Mouse (Mus musculus) hindbrain, embryonic 14.5 days (tissue): ENCODE measurements around the gene Spc25. TPM values are rescaled to one million over a fixed set of nuclear protein-coding genes. Genes with fewer than 3 reads are reported as not detected.

Experiments
- ATAC-seq: fragments of 200-750 bp; cut with Nextera tagmentation; 2 replicates; pipeline ENCODE4 v1.8.0; 2017; ENCODE audit warnings: moderate number of reproducible peaks, mild to moderate bottlenecking, moderate TSS enrichment, moderate library complexity; ENCODE audit not compliant: low FRiP score
- DNase-seq: peaks from one replicate; pipeline ENCODE4 v3.0.0-alpha.2; 2015; ENCODE audit warnings: low spot score
- H3K27ac ChIP-seq: fragments of 300-500 bp; sonication (generic); 2 replicates; pipeline ENCODE4 v1.5.1; 2014; ENCODE audit warnings: mild to moderate bottlenecking, moderate library complexity
- H3K27me3 ChIP-seq: fragments of 300-500 bp; sonication (generic); 2 replicates; pipeline ENCODE4 v1.6.1; 2014; ENCODE audit warnings: mild to moderate bottlenecking, low read length, mixed read lengths; ENCODE audit not compliant: control insufficient read depth, insufficient read depth
- H3K36me3 ChIP-seq: fragments of 300-500 bp; sonication (generic); replicated peaks from 2 replicates; pipeline ENCODE4 v1.6.1; 2014; ENCODE audit not compliant: control insufficient read depth, insufficient read depth
- H3K4me1 ChIP-seq: fragments of 300-500 bp; sonication (generic); replicated peaks from 2 replicates; pipeline ENCODE4 v1.6.1; 2014; ENCODE audit warnings: antibody characterized with exemption, low read length, mixed read lengths; ENCODE audit not compliant: control insufficient read depth, insufficient read depth
- H3K4me2 ChIP-seq: fragments of 300-500 bp; sonication (generic); replicated peaks from 2 replicates; pipeline ENCODE4 v1.6.1; 2014; ENCODE audit warnings: mild to moderate bottlenecking, moderate library complexity
- H3K4me3 ChIP-seq: fragments of 300-500 bp; sonication (generic); replicated peaks from 2 replicates; pipeline ENCODE4 v1.5.1; 2014; ENCODE audit warnings: mild to moderate bottlenecking, low read length
- H3K9ac ChIP-seq: fragments of 300-500 bp; sonication (generic); 2 replicates; pipeline ENCODE4 v1.6.1; 2014
- H3K9me3 ChIP-seq: fragments of 300-500 bp; sonication (generic); 2 replicates; pipeline ENCODE4 v1.6.1; 2016; ENCODE audit warnings: low read length; ENCODE audit not compliant: control insufficient read depth
- WGBS: fragments of 180-500 bp; shearing (Covaris S2); extraction: QIAGEN DNeasy Blood & Tissue Kit; methylation state at CpG from one replicate; pipeline ENCODE4 v1.1.7; 2014; 5-methylcytosine and 5-hydroxymethylcytosine counted together
- polyA plus RNA-seq: library from polyadenylated mRNA; unstranded; fragments of >200 nt; fragmentation: Nextera tagmentation; extraction: Ambion mirVana; gene quantifications from 2 replicates; pipeline ENCODE4 v1.2.1, GENCODE M21; 2014

The Spc25 gene
- polyA plus RNA-seq, 1 experiment from 2014 or later = 27.1 TPM

DNA sequence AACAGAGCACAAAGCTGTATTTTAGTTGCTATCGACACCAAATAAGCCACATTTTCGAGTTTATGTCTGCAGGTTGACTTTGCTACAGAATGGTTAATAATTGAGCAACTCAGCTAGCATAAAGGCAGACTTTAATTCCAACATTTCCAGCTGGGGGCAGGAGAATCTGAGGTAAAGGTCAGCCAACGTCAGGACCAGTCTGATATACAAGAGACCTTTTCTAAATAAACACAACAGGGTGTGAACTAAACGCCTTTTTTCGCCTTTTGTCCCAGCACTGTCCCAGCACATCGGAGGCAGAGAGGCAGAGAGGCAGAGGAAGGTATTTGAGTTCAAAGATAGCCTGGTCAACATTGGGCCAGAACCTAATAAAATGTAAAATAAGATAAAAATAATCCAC, 809 bp downstream of the Spc25 start:
- DNase-seq (no peak), ATAC-seq (no peak)
- Histone ChIP-seq H3K9ac (peak overlapping the region; percentile 50; the same call in 1 of the 2 replicates), H3K27me3 (no peaks in the 10 kb centered on the region), H3K4me1 (no peaks in the 10 kb centered on the region; the same call in 1 of the 2 replicates), H3K9me3 (no peaks in the 10 kb centered on the region), H3K36me3 (no peaks in the 10 kb centered on the region), H3K4me3 (peak overlapping the region; percentile 68), H3K4me2 (peak overlapping the region; percentile 83), H3K27ac (no peak overlapping the region)
- WGBS = 18% methylated on average over 6 of the region's 6 CpGs

DNA sequence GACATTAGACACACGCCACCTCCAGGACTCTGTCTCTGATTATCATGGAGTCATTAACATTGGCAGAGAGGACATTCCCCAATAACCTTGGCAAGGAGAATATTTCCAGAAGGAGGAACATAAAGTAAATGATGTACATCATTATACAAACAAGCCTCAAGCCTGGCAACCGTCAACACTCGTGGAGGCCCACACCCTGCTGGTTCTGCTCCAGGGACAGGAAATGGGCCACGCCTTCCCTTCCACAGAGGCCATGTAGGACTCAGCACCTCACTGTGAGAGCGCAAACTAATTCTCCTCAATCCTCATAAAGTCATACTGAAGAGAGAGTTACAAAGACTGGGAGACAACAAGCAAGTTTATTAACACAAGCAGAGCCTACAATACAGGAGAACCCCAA, 12.4 kb downstream of the Spc25 start:
- no peak for ATAC-seq
- DNase-seq = no peak
- no peaks in the 10 kb centered on the region for H3K9me3 ChIP-seq
- no peak overlapping the region for H3K9ac ChIP-seq
- no peaks in the 10 kb centered on the region for H3K36me3 ChIP-seq
- no peak overlapping the region for H3K27ac ChIP-seq
- H3K4me3 ChIP-seq = no peak overlapping the region
- H3K4me1 ChIP-seq = no peaks in the 10 kb centered on the region
- H3K4me2 ChIP-seq = no peak overlapping the region
- no peaks in the 10 kb centered on the region for H3K27me3 ChIP-seq
- 92% methylated on average over 5 of the region's 5 CpGs for WGBS

DNA sequence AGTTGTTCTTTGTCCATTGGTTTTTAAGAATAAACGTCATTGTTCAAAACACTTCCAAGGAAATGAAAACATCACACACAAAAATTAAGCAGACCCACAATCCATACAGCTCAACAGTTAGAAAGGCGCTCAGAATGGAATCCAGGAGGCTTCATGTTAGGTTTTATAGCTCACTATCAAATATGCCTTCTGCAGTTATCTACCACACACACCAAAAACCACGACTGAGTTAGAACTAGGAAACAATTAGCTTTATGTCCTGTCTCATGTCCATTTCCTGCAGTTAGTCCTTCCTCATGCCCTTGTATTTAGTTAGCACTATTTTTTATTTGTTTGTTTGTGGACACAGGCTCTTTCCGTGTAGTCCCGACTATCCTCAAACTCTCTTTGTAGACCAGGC, 14.9 kb downstream of the Spc25 start:
- H3K4me1 ChIP-seq = no peaks in the 10 kb centered on the region
- H3K27ac ChIP-seq = no peak overlapping the region
- DNase-seq (no peak), ATAC-seq (no peak)
- H3K27me3 ChIP-seq = no peaks in the 10 kb centered on the region
- no peak overlapping the region for H3K9ac ChIP-seq
- no peak overlapping the region for H3K4me3 ChIP-seq
- no peaks in the 10 kb centered on the region for H3K36me3 ChIP-seq
- WGBS = 94% methylated on average over 5 of the region's 5 CpGs
- no peaks in the 10 kb centered on the region for H3K9me3 ChIP-seq
- H3K4me2 ChIP-seq = no peak overlapping the region

DNA sequence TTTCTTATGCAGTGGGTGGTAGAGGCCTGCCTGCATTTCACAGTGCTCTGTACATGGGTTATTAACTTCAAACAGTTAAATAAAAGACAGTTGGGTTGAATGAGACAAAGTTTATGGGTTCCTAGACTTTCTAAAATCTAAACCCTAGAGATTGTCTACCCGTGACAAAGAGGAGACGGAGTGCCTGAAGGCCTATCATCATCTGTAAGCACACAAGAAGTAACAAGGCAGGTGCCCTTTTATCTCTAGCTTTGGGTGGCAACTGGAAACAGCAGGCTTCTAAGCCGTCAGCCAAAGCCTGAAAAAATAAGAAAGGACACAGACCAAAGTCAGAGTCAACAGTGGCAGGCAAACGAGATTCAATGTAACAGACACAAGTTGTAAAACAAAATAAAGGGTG, 16.8 kb downstream of the Spc25 start:
- H3K9me3 ChIP-seq = no peaks in the 10 kb centered on the region
- no peaks in the 10 kb centered on the region for H3K27me3 ChIP-seq
- no peak overlapping the region for H3K9ac ChIP-seq
- DNase-seq = no peak
- H3K4me2 ChIP-seq = no peak overlapping the region
- no peak overlapping the region for H3K4me3 ChIP-seq
- 75% methylated on average over 4 of the region's 4 CpGs for WGBS
- H3K27ac ChIP-seq = no peak overlapping the region
- no peak for ATAC-seq
- no peaks in the 10 kb centered on the region for H3K4me1 ChIP-seq
- H3K36me3 ChIP-seq = no peaks in the 10 kb centered on the region

DNA sequence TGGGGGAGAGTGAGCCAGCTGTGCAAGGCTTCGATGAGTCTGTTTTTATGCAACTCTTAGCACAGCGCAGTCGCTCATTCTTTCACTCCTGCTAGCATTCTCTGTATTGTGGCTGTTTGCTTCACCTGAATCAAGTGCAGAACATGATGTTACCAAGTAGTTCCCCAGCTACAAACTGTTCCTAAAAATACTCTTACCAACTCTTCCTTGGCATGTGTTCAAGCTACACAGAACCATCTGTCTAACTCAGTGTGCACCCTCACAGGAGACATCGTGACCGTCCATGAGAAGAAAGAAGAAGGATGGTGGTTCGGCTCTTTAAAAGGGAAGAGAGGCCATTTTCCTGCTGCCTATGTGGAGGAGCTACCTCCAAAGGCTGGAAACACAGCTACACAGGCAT, 17.3 kb downstream of the Spc25 start:
- WGBS = 85% methylated on average over 6 of the region's 6 CpGs
- Histone ChIP-seq H3K36me3 (no peaks in the 10 kb centered on the region), H3K9ac (no peak overlapping the region), H3K9me3 (no peaks in the 10 kb centered on the region), H3K4me1 (no peaks in the 10 kb centered on the region), H3K4me2 (no peak overlapping the region), H3K27me3 (no peaks in the 10 kb centered on the region), H3K4me3 (no peak overlapping the region), H3K27ac (no peak overlapping the region)
- DNase-seq (no peak), ATAC-seq (no peak)

DNA sequence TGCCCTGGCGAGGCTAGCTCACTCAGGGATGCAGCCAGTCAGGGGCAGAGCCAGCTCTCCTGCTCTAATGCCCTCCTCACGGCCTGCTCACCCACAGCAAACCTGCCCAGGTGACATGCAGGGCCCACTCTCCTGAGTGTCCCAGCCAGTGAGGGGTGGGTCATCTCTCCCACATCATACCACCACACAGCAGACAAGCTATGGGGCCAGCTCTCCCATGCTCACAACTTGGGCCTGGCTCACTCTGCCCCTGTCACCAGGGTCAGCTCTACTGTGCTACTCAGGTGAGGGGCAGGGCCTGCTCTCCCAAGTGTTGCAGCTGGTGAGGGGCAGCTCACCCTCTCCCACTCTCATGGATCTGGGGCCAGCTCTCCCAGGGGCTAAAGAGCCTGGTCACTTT, 18.0 kb downstream of the Spc25 start:
- no peaks in the 10 kb centered on the region for H3K36me3 ChIP-seq
- no peaks in the 10 kb centered on the region for H3K27me3 ChIP-seq
- no peaks in the 10 kb centered on the region for H3K4me1 ChIP-seq
- H3K4me3 ChIP-seq = no peak overlapping the region
- ATAC-seq (no peak), DNase-seq (no peak)
- no peak overlapping the region for H3K4me2 ChIP-seq
- 88% methylated on average over 2 of the region's 2 CpGs for WGBS
- no peaks in the 10 kb centered on the region for H3K9me3 ChIP-seq
- H3K27ac ChIP-seq = no peak overlapping the region
- H3K9ac ChIP-seq = no peak overlapping the region

- H3K27me3 ChIP-seq = no peaks in the 10 kb centered on the region
- no peak for DNase-seq
- H3K27ac ChIP-seq = no peak overlapping the region
- H3K4me2 ChIP-seq = no peak overlapping the region
- WGBS = 88% methylated on average over 4 of the region's 4 CpGs
- no peak overlapping the region for H3K4me3 ChIP-seq
- H3K9me3 ChIP-seq = no peaks in the 10 kb centered on the region
- H3K4me1 ChIP-seq = no peaks in the 10 kb centered on the region
- no peak overlapping the region for H3K9ac ChIP-seq
- no peaks in the 10 kb centered on the region for H3K36me3 ChIP-seq
- no peak for ATAC-seq
Measured at GRCm38 (mm10) chr2:69179721-69180120, 26.3 kb downstream of the Spc25 start.

DNA sequence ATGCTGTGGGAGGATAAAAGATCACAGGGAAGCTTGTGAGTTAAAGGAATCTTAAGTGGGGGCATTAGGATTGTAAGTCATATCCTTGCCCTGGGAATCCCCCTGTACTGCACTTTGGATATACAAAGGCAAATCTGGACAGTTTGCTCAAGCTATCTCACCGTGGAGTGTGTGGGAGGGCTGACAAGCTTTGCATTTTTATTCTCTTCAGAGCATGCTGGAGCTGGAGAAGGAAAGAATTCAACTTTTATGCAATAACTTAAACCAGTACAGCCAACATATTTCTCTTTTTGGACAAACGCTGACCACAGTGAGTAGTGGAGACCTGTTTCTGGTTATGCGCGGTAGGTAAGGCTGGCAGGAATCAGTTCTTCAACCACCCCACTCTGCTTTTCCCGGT, 30.7 kb downstream of the Spc25 start:
- Histone ChIP-seq H3K27ac (no peak overlapping the region), H3K27me3 (no peaks in the 10 kb centered on the region), H3K36me3 (no peaks in the 10 kb centered on the region), H3K9ac (no peak overlapping the region), H3K4me3 (no peak overlapping the region), H3K4me2 (no peak overlapping the region), H3K9me3 (no peaks in the 10 kb centered on the region), H3K4me1 (no peaks in the 10 kb centered on the region)
- DNase-seq = no peak
- 77% methylated on average over 5 of the region's 5 CpGs for WGBS
- no peak for ATAC-seq

DNA sequence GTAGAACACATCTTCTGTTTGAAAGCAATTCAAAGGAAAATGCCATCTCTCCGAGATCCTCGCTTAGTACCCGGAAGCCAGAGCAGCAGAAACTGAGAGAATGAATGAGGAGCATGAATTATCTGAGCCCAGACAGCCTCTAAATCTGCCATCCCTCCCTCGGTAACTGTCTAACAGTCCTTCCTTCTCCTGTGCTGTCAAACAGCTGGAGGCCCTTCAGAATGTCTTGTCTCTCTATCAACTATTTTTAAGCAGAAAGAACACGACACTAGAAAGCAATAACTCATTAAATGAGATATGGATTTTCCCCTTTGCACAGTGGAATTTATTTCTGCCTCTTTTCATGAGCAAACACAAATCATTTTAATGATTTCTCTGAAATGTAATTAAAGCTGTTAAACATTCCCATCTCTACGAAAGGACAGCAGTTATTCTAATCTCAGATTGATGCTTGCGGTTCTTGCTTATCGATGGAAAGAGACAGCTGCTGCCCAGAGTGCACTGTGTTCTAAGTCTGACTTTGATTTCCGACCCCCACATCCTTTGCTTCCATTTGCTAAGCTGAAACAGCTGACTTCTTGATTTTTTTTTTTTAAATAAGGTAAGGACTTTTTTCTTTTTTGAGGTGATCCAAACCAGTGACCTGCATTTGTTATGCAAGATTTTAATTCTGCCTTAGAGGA, 35.5 kb downstream of the Spc25 start:
- DNase-seq (no peak), ATAC-seq (no peak)
- 62% methylated on average over 9 of the region's 9 CpGs for WGBS
- Histone ChIP-seq H3K4me2 (no peak overlapping the region), H3K36me3 (no peaks in the 10 kb centered on the region), H3K4me1 (no peaks in the 10 kb centered on the region), H3K9me3 (no peaks in the 10 kb centered on the region), H3K27me3 (no peaks in the 10 kb centered on the region), H3K27ac (no peak overlapping the region), H3K4me3 (no peak overlapping the region), H3K9ac (no peak overlapping the region)

DNA sequence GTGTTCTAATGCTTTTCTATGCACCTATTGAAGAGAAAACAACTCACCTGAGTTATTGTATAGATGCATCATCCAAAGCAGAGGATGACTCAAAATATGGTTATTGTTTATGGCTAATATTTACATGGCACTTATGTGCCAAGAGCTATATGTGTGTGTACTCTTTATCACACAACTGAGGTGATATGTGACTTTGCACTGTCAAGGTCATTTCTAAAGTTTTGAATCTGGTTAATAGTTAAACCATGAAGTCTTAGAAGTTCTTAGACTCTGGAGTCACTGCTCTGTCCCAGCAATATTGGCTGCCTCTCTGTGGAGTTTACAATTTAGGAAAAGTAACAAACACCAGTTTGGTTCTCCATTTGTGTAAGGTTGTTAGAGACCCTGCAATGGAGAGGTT, 47.1 kb downstream of the Spc25 start:
- Histone ChIP-seq H3K27ac (no peak overlapping the region), H3K4me3 (no peak overlapping the region), H3K27me3 (no peaks in the 10 kb centered on the region), H3K4me1 (0 out of 2 replicates have a peak, but pooled peaks cover 8% of the 10 kb centered on the region), H3K9me3 (no peaks in the 10 kb centered on the region), H3K36me3 (no peaks in the 10 kb centered on the region), H3K9ac (no peak overlapping the region), H3K4me2 (no peak overlapping the region)
- DNase-seq (no peak), ATAC-seq (no peak)
